Mouse (Mus musculus): ENCODE measurements at regions not wholly inside any gene's neighbourhood (a gene's known extent, or its start where the extent isn't known, plus 50 kb on each side); places are given as distances from the start of the nearest gene placed in this dataset.

DNA sequence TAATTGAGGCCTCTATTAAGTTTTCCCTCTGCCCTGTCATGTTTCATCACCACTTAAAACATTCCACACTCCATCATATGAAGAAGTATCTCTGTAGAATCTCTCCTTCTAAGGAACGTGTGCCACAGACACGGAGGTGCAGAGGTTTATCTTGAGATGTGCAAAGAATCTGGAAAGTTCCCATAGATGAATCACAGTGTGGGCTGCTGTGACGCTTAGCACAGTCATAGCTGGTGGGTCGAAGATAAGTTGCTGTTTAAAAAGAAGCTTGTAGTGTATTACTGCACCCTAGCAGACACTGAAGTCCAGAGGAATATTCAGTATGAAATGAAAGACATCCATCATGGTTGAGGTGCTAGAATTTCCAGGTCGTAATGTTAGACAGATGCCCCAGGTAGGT is 179.9 kb upstream of the 4930583I09Rik start:
- no peak for DNase-seq (ENCODE audit: low spot score)

DNA sequence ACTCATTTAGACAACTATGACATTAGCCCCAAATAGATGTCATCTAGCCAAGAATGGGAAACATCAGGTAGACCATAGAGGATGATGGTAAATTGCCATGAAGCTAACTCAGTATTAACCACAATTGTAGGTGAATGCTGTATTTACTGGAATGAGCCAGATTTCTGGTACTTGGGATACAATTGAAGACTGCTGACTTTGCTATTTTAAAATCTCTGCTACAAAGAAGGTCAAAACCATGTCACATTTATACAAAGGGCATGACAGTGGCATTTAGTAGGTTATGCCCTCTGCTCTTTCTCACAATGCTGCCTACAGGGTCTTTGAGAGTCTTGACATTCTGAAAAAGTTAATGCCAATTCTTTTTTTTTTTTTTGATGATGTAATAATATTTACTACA is 178.8 kb upstream of the 4930583I09Rik start:
- no peak for DNase-seq (ENCODE audit: low spot score)

DNA sequence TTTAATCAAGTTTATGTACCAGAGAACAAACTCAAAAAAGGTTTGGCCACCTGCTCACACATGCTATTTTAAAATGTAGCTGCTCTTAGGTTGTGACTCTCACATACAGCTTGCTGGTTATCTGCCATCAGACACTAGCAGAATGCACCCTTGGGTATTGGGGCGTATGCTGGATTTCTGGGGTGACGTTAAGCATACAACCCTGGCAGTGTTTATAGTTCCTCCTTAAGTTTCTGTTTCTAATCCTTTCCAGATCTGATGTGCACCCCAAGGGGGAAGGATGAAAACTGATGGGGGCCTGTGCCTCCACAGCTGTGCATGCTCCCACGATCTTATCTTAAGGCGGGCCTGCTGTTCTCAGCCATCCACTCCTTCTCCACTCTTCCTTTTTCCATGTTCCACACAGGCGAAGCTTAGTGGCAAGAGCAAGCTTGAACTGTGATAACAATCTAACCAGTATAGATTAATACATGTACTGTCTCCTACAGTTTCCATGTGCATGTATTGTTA is 164.8 kb upstream of the 4930583I09Rik start:
- DNase-seq (ENCODE audit: low spot score): no peak

- no peak for DNase-seq (ENCODE audit: low spot score)
Measured at GRCm38 (mm10) chr17:64994483-64994882, 158.6 kb upstream of the 4930583I09Rik start.

- DNase-seq (ENCODE audit: low spot score): no peak
Measured at GRCm38 (mm10) chr17:64991262-64991661, 155.4 kb upstream of the 4930583I09Rik start.

GRCm38 (mm10) chr17:64984276-64985011 is 148.6 kb upstream of the 4930583I09Rik start:
- DNase-seq (ENCODE audit: low spot score): no peak

GRCm38 (mm10) chr17:64983480-64983879 is 147.6 kb upstream of the 4930583I09Rik start:
- DNase-seq (ENCODE audit: low spot score): no peak

GRCm38 (mm10) chr17:64964153-64964552 is 128.3 kb upstream of the 4930583I09Rik start:
- DNase-seq (ENCODE audit: low spot score): no peak

DNA sequence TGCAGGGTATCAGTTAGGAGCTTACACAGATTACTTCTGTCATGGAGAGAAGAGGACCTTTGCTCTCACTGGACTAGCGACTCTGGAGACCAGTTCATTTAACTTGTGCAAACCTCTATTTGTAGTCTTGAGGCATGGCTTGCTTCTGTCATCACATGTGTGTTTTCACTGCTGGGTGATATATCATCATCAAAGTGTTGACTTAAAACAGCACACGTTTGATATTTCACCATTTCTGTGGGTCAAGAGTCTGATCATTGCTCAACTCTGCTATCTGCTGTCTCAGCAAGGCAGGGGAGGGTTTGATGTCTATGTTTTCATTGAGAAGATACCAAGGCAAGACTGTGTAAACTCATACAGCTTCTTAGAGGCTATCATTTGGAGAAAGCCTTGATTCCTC is 126.0 kb upstream of the 4930583I09Rik start:
- no peak for DNase-seq (ENCODE audit: low spot score)

DNA sequence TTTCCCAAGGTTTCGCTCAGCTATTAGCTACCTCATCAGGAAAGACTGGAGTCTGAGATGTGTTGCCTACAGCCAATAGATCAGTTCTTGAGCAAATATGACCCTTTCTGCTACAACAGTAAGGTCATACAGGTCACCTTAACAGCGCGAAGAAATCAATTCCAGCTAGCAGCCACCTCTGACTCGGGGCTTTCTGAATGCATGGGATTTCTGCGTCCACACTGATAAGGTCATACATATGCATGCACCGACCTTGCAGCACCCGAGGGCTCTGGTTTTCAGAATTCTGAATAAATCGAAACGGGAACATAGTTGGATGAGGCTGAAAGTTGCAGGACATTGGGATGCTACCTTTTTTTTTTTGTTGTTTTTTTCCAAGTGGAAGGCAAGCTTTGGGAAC is 121.6 kb upstream of the 4930583I09Rik start:
- no peak for DNase-seq (ENCODE audit: low spot score)

DNA sequence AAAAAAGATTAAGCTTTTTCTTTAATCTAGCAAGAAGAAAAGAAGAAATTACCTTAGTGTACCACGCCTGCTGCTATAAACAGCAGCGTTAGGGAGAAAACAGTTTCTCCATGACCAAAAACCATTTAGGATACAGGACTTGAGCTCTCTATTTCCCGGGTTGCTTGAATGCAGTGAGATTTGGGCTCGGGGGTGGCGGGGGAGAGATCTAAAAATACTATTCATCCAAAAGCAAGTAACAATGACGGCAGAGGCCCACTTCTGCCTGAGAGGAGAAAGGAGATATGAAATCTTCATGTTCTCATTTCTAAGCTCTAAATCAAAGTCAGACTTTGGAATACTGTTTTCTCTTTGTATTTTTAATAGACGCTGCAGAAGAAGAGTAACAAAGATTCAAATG is 120.6 kb upstream of the 4930583I09Rik start:
- DNase-seq (ENCODE audit: low spot score): no peak

DNA sequence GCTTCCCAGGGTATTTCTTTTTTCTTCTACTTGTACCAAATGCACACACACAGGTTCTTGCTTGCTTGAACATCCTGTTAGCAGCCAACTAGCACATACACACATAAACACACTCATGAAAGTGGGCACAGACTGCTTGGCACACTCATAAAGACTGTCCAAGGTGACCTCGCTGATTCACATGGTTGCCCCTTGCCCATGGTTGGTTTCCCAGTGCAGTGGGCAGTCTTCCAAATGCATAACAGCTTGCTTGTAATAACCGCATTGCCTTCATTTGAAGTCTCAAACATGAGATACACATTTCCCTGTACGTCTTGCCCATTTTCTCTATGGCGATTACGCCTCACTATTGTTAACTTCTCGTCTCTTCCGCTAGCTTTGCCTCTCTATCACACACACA is 117.4 kb upstream of the 4930583I09Rik start:
- no peak for DNase-seq (ENCODE audit: low spot score)

- DNase-seq (ENCODE audit: low spot score): no peak
Measured at GRCm38 (mm10) chr17:64951625-64951940, 115.7 kb upstream of the 4930583I09Rik start.

DNA sequence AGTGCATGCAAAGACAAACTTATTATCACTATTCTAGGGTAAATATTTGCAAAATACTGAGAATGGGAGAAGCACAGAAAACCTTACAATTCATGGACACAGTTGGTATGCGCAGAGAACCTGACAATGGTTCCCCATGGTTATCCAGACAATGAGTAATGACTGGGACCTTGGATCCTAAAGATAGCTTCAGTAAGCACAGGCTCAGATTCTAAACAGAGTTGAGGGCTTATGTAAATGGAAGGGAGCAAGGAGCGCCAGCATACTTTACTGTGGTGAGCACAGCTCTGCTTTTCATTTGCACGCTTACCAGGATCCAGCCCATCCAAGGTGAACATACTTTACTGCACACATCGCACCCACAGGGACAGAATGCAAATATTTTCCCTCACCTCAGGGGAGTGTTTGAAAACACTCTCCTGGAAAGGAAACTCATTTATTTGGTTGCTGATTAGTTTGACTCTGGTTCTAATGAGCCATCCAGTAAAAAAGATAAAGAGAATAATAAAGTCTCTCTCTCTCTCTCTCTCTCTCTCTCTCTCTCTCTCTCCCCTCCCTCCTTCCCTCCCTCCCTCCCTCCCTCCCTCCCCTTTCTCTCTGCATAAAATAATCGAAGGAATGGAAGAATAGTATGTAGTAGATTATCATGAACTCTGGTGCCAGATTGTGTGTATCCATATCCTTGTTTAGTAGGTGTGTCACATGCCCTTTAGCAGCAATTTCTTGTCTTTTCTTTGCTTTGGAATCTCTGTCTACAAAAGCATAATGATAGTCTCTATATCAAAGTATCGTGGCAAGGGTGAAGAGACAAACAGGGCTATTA is 115.1 kb upstream of the 4930583I09Rik start:
- no peak for DNase-seq (ENCODE audit: low spot score)

DNA sequence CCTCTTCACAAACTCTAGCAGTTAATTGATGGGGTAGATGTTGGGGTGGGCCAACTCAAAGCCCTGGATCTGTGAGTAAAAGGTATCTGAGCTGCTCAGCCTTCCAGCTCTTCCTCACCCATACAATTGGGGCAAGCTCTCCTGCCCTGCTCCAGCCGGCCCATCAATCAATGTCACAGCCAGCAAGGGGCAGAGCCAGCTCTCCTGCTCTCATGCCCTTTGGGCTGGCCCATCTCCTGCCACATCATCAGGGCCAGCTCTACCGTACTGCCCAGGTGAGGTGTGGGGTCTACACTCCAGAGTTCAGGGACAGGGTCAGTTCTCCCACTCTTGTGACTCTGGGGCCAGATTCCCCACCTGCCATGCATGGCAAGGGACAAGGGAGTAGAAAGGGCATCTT is 107.3 kb upstream of the 4930583I09Rik start:
- DNase-seq (ENCODE audit: low spot score): no peak

- no peak for DNase-seq (ENCODE audit: low spot score)
Measured at GRCm38 (mm10) chr17:64941555-64941954, 105.7 kb upstream of the 4930583I09Rik start.

GRCm38 (mm10) chr17:64935683-64936082 is 99.8 kb upstream of the 4930583I09Rik start:
- DNase-seq (ENCODE audit: low spot score): no peak

GRCm38 (mm10) chr17:64934411-64934810 is 98.5 kb upstream of the 4930583I09Rik start:
- no peak for DNase-seq (ENCODE audit: low spot score)

- no peak for DNase-seq (ENCODE audit: low spot score)
Measured at GRCm38 (mm10) chr17:64930816-64931428, 95.1 kb upstream of the 4930583I09Rik start.

DNA sequence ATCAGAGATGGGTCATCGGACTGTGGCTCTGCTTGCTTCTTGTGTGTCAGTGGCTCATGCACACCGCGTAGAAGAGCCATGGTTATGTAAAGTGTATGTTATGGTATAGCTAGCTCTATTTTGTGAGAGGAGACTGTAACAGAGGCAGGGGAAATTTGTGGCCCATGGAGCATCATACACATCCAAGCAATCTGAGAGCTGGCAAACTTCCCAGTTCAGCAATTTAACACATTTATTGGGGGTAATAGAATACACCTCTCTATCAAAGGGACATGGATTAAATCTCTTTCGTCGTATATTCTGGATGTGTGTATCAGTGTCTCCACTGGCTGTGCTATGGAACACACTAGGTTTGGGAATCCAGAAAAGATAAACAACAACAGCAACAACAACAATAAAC is 87.9 kb upstream of the 4930583I09Rik start:
- DNase-seq (ENCODE audit: low spot score): no peak

- DNase-seq (ENCODE audit: low spot score): no peak
Measured at GRCm38 (mm10) chr17:64922235-64922634, 86.4 kb upstream of the 4930583I09Rik start.

DNA sequence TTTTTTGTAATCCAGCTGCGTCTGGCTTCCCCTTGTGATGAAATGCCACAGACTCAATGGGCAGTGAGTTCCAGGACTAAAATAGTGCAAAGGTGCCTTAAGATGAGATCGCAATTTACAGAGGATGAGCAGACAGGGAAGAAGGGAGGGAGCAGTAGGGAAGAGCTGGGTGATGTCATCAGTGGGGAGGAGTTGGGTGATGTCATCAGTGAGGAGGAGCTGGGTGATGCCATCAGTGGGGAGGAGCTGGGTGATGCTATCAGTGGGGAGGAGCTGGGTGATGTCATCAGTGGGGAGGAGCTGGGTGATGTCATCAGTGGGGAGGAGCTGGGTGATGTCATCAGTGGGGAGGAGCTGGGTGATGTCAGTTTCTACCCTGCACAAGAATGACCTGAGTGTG is 84.4 kb upstream of the 4930583I09Rik start:
- DNase-seq (ENCODE audit: low spot score): no peak

All from thymus, postnatal 0 days (tissue).